Mouse (Mus musculus) left cerebral cortex, postnatal 36 days (tissue): ENCODE measurements at regions not wholly inside any gene's neighbourhood (a gene's known extent, or its start where the extent isn't known, plus 50 kb on each side); places are given as distances from the start of the nearest gene placed in this dataset.

Experiments
- DNase-seq, 2 experiments: peaks; one replicate each; pipeline ENCODE4 v3.0.0; 2021 to 2022; ENCODE audit warnings: low spot score in 2 of 2, mixed read lengths in 1 of 2
- intact Hi-C: fragments of 180-260 bp; cut with DNase I; formaldehyde crosslinking; loops from one replicate; pipeline ENCODE4 v1.15.1; 2025

GRCm38 (mm10) chr9:120847649-120848048, 81.4 kb upstream of the Ctnnb1 start:
- intact Hi-C loops, result no loop called here
- DNase-seq, result peak in 1 of 2 experiments; percentile 33

- no peak for DNase-seq
- intact Hi-C loops, result no loop called here
These were observed 80.1 kb upstream of the Ctnnb1 start for GRCm38 (mm10) chr9:120848962-120849361.

- intact Hi-C loops, result loop anchor here (5.0 kb wide), 1 partner anchor 73 kb away; no protein-coding TSS in a partner anchor
- no peak for DNase-seq
These were observed 78.9 kb upstream of the Ctnnb1 start for GRCm38 (mm10) chr9:120850092-120850491.

DNA sequence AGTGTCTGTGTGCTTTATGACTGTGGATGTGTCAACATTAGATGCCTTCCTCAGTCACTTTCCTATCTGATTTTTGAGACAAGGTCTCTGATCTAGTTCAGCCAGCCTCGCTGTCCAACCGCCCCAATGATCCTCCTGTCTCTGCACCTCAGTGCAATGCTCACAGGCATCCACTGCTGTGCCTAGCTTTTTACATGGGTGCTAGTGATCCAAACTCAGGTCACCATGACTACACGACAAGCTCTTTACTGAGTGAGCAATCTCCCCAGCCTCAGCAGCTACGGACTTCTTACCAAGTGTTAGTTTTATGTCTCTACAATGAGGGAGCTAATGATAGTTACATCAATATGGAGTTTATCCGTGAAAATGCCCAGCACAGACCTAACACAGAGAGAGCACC, 77.1 kb upstream of the Ctnnb1 start:
- DNase-seq, result no peak

GRCm38 (mm10) chr9:120852572-120852971, 76.4 kb upstream of the Ctnnb1 start:
- intact Hi-C loops, result loop anchor here (5.0 kb wide), 1 partner anchor 75 kb away; no protein-coding TSS in a partner anchor
- DNase-seq, result no peak

More for the DNA sequence above, 77.1 kb upstream of the Ctnnb1 start:
- intact Hi-C loops, result loop anchor here (5.0 kb wide), 1 partner anchor 75 kb away; no protein-coding TSS in a partner anchor

DNA sequence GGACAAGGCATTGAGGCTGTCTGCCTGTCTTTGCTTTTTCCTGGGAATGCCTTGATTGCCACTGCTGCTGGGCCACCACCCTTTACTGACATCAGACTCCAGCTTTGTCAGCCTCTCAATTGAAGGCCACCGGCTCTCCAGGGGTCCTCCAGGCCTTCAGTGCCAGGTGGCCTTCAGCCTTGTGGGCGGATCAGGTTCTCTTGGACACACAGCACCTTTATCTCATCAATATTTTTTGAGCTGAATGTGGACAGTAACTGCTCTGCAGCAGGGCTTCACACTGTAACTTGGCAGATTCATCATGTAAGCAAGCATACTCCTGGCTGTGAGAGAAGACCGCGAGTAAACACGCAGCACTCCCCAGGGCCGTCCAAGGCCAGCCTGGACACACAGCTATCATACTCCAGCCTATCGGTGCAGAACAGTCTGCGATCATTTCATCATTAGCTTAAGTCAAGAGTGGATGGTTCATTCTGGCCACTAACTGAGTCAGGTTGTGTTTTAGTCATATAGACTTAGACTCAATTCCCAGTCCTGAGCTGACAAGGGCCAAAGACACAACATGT, 75.9 kb upstream of the Ctnnb1 start:
- intact Hi-C loops, result loop anchor here (5.0 kb wide), 1 partner anchor 76 kb away; no protein-coding TSS in a partner anchor
- DNase-seq, result no peak

DNA sequence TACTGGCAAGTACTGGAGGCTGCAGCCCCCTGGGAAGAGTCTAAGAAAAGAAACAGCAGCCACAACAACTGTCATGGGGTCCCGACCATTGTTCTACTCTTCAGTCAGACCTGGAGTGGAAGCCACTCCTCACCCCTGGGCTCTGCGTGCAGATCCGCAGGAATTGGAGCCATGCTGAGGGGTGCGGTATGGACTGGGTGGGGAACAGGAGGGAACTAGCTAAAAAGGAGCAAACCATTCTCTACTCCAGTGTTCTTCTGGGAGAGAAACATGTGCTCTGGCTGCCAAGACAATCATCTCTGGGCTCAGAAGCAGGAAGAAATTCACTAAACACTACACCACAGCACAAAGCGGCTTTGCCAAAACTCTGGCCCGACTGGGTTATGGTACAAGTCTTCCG, 74.7 kb upstream of the Ctnnb1 start:
- DNase-seq, result no peak
- intact Hi-C loops, result loop anchor here (5.0 kb wide), 1 partner anchor 77 kb away; no protein-coding TSS in a partner anchor

DNA sequence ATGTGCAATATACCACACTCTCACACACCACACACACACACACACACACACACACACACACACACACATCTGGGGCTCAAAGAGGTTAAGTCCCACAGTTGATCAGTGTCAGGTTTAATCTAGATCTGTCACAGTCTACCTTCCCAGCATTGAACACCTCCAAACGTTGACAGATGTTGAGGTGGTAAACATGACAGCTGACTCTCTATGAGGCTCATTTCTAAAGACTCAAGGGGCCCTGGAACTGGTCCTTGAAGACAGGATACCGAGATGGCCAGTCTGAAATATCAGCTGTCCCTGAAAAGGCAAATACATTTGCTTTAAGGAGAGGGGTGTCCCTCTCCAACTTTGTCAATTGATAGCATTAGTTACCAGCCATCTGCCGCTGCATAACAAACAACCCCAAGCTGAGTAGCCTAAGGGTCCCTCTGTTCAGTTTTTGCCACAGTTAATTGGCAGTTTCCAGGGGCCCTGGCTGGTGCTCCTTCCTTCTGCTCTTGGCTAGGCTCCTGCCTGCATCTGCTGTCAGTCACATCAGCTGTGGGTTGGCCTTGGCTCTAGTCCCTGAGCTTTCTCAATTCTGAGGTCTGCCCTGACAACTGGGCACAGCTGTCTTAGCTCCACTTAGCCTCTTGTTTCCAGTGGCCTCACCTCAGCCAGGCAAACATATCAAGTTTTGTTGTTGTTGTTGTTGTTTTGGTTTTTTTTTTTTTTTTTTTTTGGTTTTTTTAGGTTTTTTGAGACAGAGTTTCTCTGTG, 73.5 kb upstream of the Ctnnb1 start:
- DNase-seq, result no peak
- intact Hi-C loops, result no loop called here

DNA sequence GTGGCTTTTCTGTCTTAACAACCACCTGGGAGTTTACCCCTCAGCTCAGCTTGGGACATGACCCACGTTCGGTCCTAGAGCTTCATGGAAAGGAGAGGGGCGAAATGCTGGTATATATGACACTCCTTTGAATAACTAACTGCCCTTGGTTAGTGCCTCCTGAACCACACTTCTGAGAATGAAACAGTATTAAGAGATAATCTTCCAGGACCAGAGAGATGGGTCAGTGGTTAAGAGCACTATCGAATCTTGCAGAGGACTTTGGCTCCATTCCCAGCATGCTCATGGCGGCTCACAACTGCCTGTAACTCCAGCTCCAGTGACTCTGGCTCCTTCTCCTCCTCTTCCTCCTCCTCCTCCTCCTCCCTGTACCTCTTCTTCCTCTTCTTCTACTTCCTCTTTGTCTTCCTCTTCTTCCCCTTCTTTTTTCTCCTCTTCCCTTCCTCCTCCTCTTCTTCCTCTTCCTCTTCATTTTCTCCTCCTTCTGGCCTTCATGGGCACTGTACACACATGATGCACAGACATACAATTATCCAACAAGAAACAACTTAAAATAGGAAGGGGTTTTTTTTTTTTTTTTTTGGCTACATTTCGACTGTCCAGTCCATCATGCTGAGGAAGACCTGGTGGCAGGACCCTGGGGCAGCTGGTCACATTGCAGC, 71.0 kb upstream of the Ctnnb1 start:
- DNase-seq, result no peak
- intact Hi-C loops, result no loop called here

DNA sequence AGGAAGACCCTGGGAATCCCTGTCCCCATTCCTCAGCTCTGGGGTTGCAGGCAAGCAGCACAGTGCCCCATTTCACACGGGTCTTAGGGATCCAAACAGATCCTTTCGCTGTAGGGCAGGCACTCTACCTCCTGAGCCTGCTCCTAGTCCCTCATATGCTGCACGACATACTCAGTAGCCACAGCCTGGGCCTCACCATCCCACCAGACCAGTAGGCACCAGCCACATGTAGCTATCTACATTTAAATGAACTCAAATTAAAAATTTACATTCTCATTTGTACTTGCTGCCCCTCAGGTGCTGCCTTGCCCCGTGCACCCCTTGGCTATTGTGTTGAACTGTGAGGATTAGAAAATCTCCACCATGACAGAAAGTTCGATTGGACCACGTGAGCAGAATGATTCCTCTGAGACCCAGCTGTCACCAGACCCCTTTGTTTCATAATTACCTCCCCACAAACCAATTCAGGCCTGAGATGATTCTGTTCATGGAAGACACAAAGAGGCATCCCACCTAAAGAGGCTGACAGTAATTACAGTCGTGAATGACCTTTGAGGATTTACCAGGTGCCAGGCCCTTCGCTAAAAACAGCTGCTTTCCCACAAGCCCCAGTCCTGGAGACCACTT, 67.9 kb upstream of the Ctnnb1 start:
- intact Hi-C loops, result no loop called here
- no peak for DNase-seq

DNA sequence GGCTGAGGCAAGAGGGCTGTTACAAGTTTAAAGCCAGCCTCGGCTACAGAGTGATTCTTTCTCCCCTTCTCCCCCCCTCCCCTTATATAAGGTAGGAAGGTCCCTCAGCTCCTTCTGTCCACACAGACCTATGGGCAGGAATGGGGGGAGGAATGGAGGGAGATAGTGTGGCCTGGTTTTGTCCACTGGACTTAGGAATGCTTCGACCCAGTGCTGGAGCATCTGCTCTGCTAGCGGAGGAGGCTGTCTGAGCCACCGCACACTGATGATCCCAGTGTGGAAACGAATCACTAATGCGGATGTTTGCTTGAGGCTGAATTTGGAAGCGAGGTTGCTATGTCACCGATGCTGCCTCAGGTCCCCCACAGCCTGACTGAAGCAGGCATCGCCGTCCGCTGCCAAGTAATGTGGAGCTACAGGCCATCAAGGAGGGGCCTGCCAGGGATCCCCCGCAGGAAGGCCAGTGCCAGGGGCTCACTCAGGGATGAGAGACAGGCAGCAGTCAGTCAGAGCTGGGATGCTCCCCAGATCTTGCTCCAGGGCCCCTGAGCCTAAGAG, 67.1 kb upstream of the Ctnnb1 start:
- intact Hi-C loops, result no loop called here
- DNase-seq, result no peak

GRCm38 (mm10) chr9:120864410-120864809, 64.6 kb upstream of the Ctnnb1 start:
- intact Hi-C loops, result no loop called here
- DNase-seq, result no peak

DNA sequence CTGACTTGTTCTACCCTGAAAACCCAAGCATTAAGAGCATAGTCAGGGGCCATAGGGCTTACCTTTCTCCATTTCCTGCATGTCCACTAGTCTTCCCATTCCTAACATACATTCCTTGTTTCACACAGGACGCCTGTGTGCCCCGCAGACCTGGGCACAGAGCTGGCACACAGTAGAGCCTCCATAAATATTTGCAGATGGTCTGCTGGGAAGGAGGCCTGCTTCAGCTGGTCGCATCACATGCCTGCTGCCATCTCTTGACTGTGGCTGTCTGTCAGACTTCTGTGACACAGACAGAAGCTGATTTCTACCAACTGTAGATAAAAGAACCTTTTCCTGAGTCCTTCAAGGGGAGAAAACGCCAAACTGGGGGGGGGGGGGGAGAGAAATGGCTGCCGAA, 62.8 kb upstream of the Ctnnb1 start:
- DNase-seq, result no peak
- intact Hi-C loops, result no loop called here

GRCm38 (mm10) chr9:120866709-120867108, 62.3 kb upstream of the Ctnnb1 start:
- intact Hi-C loops, result no loop called here
- DNase-seq, result no peak

- intact Hi-C loops, result loop anchor here (2.0 kb wide), 1 partner anchor 65 kb away; no protein-coding TSS in a partner anchor
These were observed 61.2 kb upstream of the Ctnnb1 start for GRCm38 (mm10) chr9:120867861-120868260.

GRCm38 (mm10) chr9:120868330-120868729, 60.7 kb upstream of the Ctnnb1 start:
- DNase-seq, result no peak
- intact Hi-C loops, result loop anchor here (2.0 kb wide), 1 partner anchor 64 kb away; no protein-coding TSS in a partner anchor

More at GRCm38 (mm10) chr9:120867861-120868260, 61.2 kb upstream of the Ctnnb1 start:
- DNase-seq, result no peak

GRCm38 (mm10) chr9:120869432-120870081, 59.5 kb upstream of the Ctnnb1 start:
- intact Hi-C loops, result loop anchor here (2.0 kb wide), 1 partner anchor 63 kb away; no protein-coding TSS in a partner anchor
- DNase-seq, result peak; percentile 71 to 78

- DNase-seq, result no peak
- intact Hi-C loops, result no loop called here
These were observed 55.7 kb upstream of the Ctnnb1 start for GRCm38 (mm10) chr9:120873293-120873692.

DNA sequence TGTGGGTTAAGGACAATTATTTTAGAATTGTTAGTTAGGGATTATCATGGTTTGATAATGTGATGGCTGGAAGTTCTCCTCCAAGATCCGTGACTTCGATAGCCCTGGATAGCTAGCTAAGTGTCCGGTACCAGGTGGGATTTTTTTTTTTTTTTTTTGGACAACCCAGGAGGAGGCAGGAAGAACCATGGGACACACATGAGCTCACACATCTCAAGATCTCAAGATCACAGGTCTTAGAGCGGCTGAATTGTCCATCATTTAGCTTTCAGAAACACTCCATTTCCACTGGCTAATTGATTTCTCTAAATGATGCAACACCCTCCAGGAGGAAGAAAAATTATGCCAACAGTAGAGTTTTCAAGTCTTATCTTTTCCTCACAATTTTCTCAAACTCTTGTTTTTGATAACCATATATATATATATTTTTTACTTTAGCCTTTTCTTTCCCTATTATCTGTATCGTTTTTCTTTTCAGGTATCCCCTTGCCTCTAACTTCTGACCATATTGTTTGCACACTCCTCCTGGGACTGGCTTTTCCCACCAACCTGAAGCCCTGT, 54.5 kb upstream of the Ctnnb1 start:
- intact Hi-C loops, result no loop called here
- no peak for DNase-seq
